Mouse (Mus musculus): ENCODE measurements around the gene Gm10320.

- no peak for TF ChIP-seq CTCF (IDR thresholded peaks at IDR 0.05; ENCODE audit: borderline replicate concordance, control insufficient read depth, extremely low read depth, insufficient read depth, low read length, poor library complexity)
- TF ChIP-seq POLR2A (IDR thresholded peaks at IDR 0.05; ENCODE audit: control insufficient read depth, extremely low read depth, insufficient read depth, low read length, poor library complexity): no peak
These were observed 50.8 kb downstream of the Gm10320 start for GRCm38 (mm10) chr13:98441001-98441400.
